Mouse (Mus musculus): Measurements from ENCODE around the gene Rbm4b. TPM values are rescaled to one million over a fixed set of nuclear protein-coding genes. Genes with fewer than 3 reads are reported as not detected.
"Not testable (repeated sequence)": the region's sequence is repeated elsewhere in the genome, so short reads cannot be mapped to it uniquely, and the experiment has no call there.

Rbm4b gene
- polyA plus RNA-seq, 1 experiment from 2014 or later: 41.1 TPM

DNA sequence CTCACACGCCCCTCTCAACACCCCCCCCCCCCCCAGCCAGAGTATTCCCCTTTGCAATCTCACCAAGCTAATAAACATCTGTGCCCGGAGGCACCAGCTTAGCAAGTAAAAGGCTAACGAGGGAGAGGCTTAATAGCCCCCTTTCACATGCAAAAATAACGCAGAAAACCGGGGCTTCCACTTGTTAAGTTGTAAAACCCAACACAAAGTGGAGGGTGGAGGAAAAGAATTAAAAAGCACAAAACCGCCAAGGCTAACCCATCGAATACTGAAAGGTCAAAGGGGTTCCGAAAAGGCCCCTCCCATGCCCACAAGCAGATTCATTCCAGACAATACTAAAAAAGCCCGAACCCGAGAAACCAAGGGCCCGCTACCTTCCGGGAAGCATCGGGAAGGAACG lies 54.0 kb downstream of the Rbm4b start:
- DNase-seq (ENCODE audit: low spot score): no peak
- H3K27me3 ChIP-seq (replicated peaks; ENCODE audit: control insufficient read depth, insufficient read depth, low read length): no peaks in the 10 kb centered on the region
- H3K27ac ChIP-seq (replicated peaks; ENCODE audit: low read depth, low read length): peak overlapping the region; percentile 94; the same call in 1 of the 2 replicates
- ATAC-seq (ENCODE audit: low read depth): no peak
- H3K4me1 ChIP-seq (ENCODE audit: control insufficient read depth, insufficient read depth, low read length): peaks cover 17% of the 10 kb centered on the region
- WGBS: under 1% methylated on average over 14 of the region's 14 CpGs
- H3K36me3 ChIP-seq (ENCODE audit: control insufficient read depth, insufficient read depth, low read length): no peaks in the 10 kb centered on the region
- H3K4me2 ChIP-seq (ENCODE audit: low read depth, low read length): peak overlapping the region; percentile 76
- peak overlapping the region; percentile 72 for H3K9ac ChIP-seq (ENCODE audit: low read depth, low read length)
- no peaks in the 10 kb centered on the region for H3K9me3 ChIP-seq (ENCODE audit: control insufficient read depth, low read length)
- H3K4me3 ChIP-seq (ENCODE audit: low read depth, low read length): peak overlapping the region; percentile 75

GRCm38 (mm10) chr19:4810746-4811062 lies 54.4 kb downstream of the Rbm4b start:
- H3K4me3 ChIP-seq (ENCODE audit: low read depth, low read length): peak overlapping the region; percentile 75
- no peaks in the 10 kb centered on the region for H3K9me3 ChIP-seq (ENCODE audit: control insufficient read depth, low read length)
- no peak for ATAC-seq (ENCODE audit: low read depth)
- peak overlapping the region; percentile 76 for H3K4me2 ChIP-seq (ENCODE audit: low read depth, low read length)
- H3K27ac ChIP-seq (replicated peaks; ENCODE audit: low read depth, low read length): peak overlapping the region; percentile 94; the same call in 1 of the 2 replicates
- H3K36me3 ChIP-seq (ENCODE audit: control insufficient read depth, insufficient read depth, low read length): no peaks in the 10 kb centered on the region
- H3K27me3 ChIP-seq (replicated peaks; ENCODE audit: control insufficient read depth, insufficient read depth, low read length): no peaks in the 10 kb centered on the region
- H3K4me1 ChIP-seq (ENCODE audit: control insufficient read depth, insufficient read depth, low read length): peaks cover 17% of the 10 kb centered on the region
- peak overlapping the region; percentile 72 for H3K9ac ChIP-seq (ENCODE audit: low read depth, low read length)
- under 1% methylated on average over 14 of the region's 17 CpGs for WGBS
- DNase-seq (ENCODE audit: low spot score): no peak

DNA sequence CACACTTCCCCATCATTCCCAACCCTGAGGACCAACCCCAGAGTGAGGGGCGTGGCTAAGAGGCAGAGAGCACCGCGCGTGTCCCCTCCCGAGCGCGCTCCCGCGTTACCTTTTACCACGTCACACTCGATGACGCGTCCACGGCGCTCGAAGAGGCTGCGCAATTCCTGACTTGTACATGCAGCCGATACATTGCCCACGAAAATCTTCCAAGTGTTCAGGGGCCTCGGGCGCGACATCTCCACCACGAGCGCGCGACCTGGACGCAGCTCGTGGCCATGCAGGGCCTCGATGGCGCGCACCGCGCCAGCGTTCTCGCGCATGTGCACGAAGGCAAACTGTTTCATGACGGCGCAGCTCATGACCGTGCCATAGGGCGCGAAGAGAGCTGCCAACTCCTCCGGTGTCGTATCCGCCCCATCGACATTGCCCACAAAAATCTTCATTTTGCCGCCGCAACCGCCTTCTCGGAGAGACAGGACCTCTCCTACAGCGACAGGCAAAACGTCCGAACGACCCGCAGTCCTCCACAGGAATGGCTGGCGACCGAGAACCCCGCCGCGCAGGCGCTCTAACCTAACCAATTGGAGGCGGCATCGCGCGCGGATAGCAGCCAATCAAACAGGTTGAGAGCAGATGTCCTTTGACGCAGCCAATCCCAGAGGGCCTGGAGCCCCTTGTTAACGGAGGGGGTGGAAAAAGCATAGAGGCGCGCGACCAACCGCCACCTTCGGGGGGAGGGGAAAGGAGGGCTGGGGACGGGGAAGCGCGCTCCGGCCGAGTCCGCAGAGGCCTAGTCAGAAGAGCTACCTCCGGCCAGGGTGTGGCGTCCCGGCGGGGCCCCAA lies 55.0 kb downstream of the Rbm4b start, which contains the start of the genes Gm21992 and Rbm14:
TSS of gene Gm21992 (minus strand) at position 550 of the 846 bp plus-strand sequence.
TSS of gene Rbm14 (minus strand) at position 572 of the 846 bp plus-strand sequence.
- peak; percentile 100 for DNase-seq (ENCODE audit: low spot score)

GRCm38 (mm10) chr19:4811909-4812242 lies 55.6 kb downstream of the Rbm4b start:
- Histone ChIP-seq H3K27me3 (replicated peaks; ENCODE audit: control insufficient read depth, insufficient read depth, low read length) (no peaks in the 10 kb centered on the region), H3K4me3 (ENCODE audit: low read depth, low read length) (peak overlapping the region; percentile 75), H3K9me3 (ENCODE audit: control insufficient read depth, low read length) (no peaks in the 10 kb centered on the region), H3K9ac (ENCODE audit: low read depth, low read length) (peak overlapping the region; percentile 74), H3K27ac (replicated peaks; ENCODE audit: low read depth, low read length) (peak overlapping the region; percentile 94), H3K36me3 (ENCODE audit: control insufficient read depth, insufficient read depth, low read length) (no peaks in the 10 kb centered on the region), H3K4me1 (ENCODE audit: control insufficient read depth, insufficient read depth, low read length) (peaks cover 17% of the 10 kb centered on the region), H3K4me2 (ENCODE audit: low read depth, low read length) (peak overlapping the region; percentile 60)
- ATAC-seq (ENCODE audit: low read depth) (peak; percentile 61), DNase-seq (ENCODE audit: low spot score) (no peak)
- 4% methylated on average over 12 of the region's 12 CpGs for WGBS

More for the DNA sequence above, 55.0 kb downstream of the Rbm4b start, which contains the start of the genes Gm21992 and Rbm14:
- H3K9ac ChIP-seq (ENCODE audit: low read depth, low read length): peak within 1 kb of the TSS; percentile 74
- no peaks in the 10 kb centered on the region for H3K9me3 ChIP-seq (ENCODE audit: control insufficient read depth, low read length)
- H3K27ac ChIP-seq (replicated peaks; ENCODE audit: low read depth, low read length): peak within 1 kb of the TSS; percentile 94
- H3K4me3 ChIP-seq (ENCODE audit: low read depth, low read length): peak within 1 kb of the TSS; percentile 75
- H3K4me2 ChIP-seq (ENCODE audit: low read depth, low read length): peak within 1 kb of the TSS; percentile 76
- H3K4me1 ChIP-seq (ENCODE audit: control insufficient read depth, insufficient read depth, low read length): peaks cover 17% of the 10 kb centered on the region
- no peaks in the 10 kb centered on the region for H3K27me3 ChIP-seq (replicated peaks; ENCODE audit: control insufficient read depth, insufficient read depth, low read length)
- WGBS: under 1% methylated on average over 81 of the region's 83 CpGs
- peak; percentile 98 for ATAC-seq (ENCODE audit: low read depth)
- H3K36me3 ChIP-seq (ENCODE audit: control insufficient read depth, insufficient read depth, low read length): no peaks in the 10 kb centered on the region

- peak overlapping the region; percentile 75 for H3K4me3 ChIP-seq (ENCODE audit: low read depth, low read length)
- peak overlapping the region; percentile 60 for H3K4me2 ChIP-seq (ENCODE audit: low read depth, low read length)
- H3K36me3 ChIP-seq (ENCODE audit: control insufficient read depth, insufficient read depth, low read length); H3K9me3 ChIP-seq (ENCODE audit: control insufficient read depth, low read length); ATAC-seq (ENCODE audit: low read depth); H3K27me3 ChIP-seq (replicated peaks; ENCODE audit: control insufficient read depth, insufficient read depth, low read length); DNase-seq (ENCODE audit: low spot score): not testable (repeated sequence)
- H3K27ac ChIP-seq (replicated peaks; ENCODE audit: low read depth, low read length): peak overlapping the region; percentile 94
- peak overlapping the region; percentile 74 for H3K9ac ChIP-seq (ENCODE audit: low read depth, low read length)
- WGBS: 77% methylated on average over 8 of the region's 8 CpGs
- peaks cover 17% of the 10 kb centered on the region for H3K4me1 ChIP-seq (ENCODE audit: control insufficient read depth, insufficient read depth, low read length)
These were observed 56.1 kb downstream of the Rbm4b start for GRCm38 (mm10) chr19:4812334-4812949.

- WGBS: 77% methylated on average over 5 of the region's 6 CpGs
- DNase-seq (ENCODE audit: low spot score) (no peak), ATAC-seq (ENCODE audit: low read depth) (no peak)
- no peaks in the 10 kb centered on the region for H3K36me3 ChIP-seq (ENCODE audit: control insufficient read depth, insufficient read depth, low read length)
- no peak overlapping the region for H3K9ac ChIP-seq (ENCODE audit: low read depth, low read length)
- H3K9me3 ChIP-seq (ENCODE audit: control insufficient read depth, low read length): no peaks in the 10 kb centered on the region
- H3K27me3 ChIP-seq (replicated peaks; ENCODE audit: control insufficient read depth, insufficient read depth, low read length): no peaks in the 10 kb centered on the region
- no peak overlapping the region for H3K4me2 ChIP-seq (ENCODE audit: low read depth, low read length)
- no peak overlapping the region for H3K27ac ChIP-seq (replicated peaks; ENCODE audit: low read depth, low read length)
- H3K4me3 ChIP-seq (ENCODE audit: low read depth, low read length): no peak overlapping the region
- peaks cover 14% of the 10 kb centered on the region for H3K4me1 ChIP-seq (ENCODE audit: control insufficient read depth, insufficient read depth, low read length)
These were observed 56.7 kb downstream of the Rbm4b start for GRCm38 (mm10) chr19:4813015-4813414.

Other genes with a start within 250 kb of the Rbm4b start
- gene Pcx, start 246.0 kb upstream of the Rbm4b start, polyA plus RNA-seq (2014; fragmentation: Nextera tagmentation; extraction: Ambion mirVana): 18.4 TPM in 2 replicates
- 7.4 and 9.7 TPM in 2 replicates for gene Lrfn4, start 140.8 kb upstream of the Rbm4b start, polyA plus RNA-seq (2014; fragmentation: Nextera tagmentation; extraction: Ambion mirVana)
- 52.1 and 62.8 TPM in 2 replicates for gene Rce1, start 130.9 kb upstream of the Rbm4b start, polyA plus RNA-seq (2014; fragmentation: Nextera tagmentation; extraction: Ambion mirVana)
- 3.9 and 4.6 TPM in 2 replicates for gene Gm960, start 57.8 kb upstream of the Rbm4b start, polyA plus RNA-seq (2014; fragmentation: Nextera tagmentation; extraction: Ambion mirVana)
- 3.7 and 4.0 TPM in 2 replicates for gene Sptbn2, start 45.3 kb upstream of the Rbm4b start, polyA plus RNA-seq (2014; fragmentation: Nextera tagmentation; extraction: Ambion mirVana)
- 68.6 and 72.0 TPM in 2 replicates for gene Rbm4, start 37.4 kb downstream of the Rbm4b start, polyA plus RNA-seq (2014; fragmentation: Nextera tagmentation; extraction: Ambion mirVana)
- gene Gm21992, start 55.1 kb downstream of the Rbm4b start, polyA plus RNA-seq (2014; fragmentation: Nextera tagmentation; extraction: Ambion mirVana): 14.9 and 17.1 TPM in 2 replicates
- 61.5 and 65.3 TPM in 2 replicates for gene Rbm14, start 55.1 kb downstream of the Rbm4b start, polyA plus RNA-seq (2014; fragmentation: Nextera tagmentation; extraction: Ambion mirVana)
- 48.3 and 54.1 TPM in 2 replicates for gene Ccs, start 82.8 kb downstream of the Rbm4b start, polyA plus RNA-seq (2014; fragmentation: Nextera tagmentation; extraction: Ambion mirVana)
- gene Ccdc87, start 82.9 kb downstream of the Rbm4b start, polyA plus RNA-seq (2014; fragmentation: Nextera tagmentation; extraction: Ambion mirVana): 0.54 and 0.64 TPM in 2 replicates
- gene Ctsf, start 98.6 kb downstream of the Rbm4b start, polyA plus RNA-seq (2014; fragmentation: Nextera tagmentation; extraction: Ambion mirVana): 44.1 and 50.4 TPM in 2 replicates
- gene Actn3, start 121.4 kb downstream of the Rbm4b start, polyA plus RNA-seq (2014; fragmentation: Nextera tagmentation; extraction: Ambion mirVana): 21.4 TPM in 2 replicates
- 8.6 and 11.6 TPM in 2 replicates for gene Zdhhc24, start 122.2 kb downstream of the Rbm4b start, polyA plus RNA-seq (2014; fragmentation: Nextera tagmentation; extraction: Ambion mirVana)
- 4.2 and 5.6 TPM in 2 replicates for gene Bbs1, start 150.1 kb downstream of the Rbm4b start, polyA plus RNA-seq (2014; fragmentation: Nextera tagmentation; extraction: Ambion mirVana)
- 78.8 and 95.0 TPM in 2 replicates for gene Dpp3, start 171.8 kb downstream of the Rbm4b start, polyA plus RNA-seq (2014; fragmentation: Nextera tagmentation; extraction: Ambion mirVana)
- gene Peli3, start 186.6 kb downstream of the Rbm4b start, polyA plus RNA-seq (2014; fragmentation: Nextera tagmentation; extraction: Ambion mirVana): 2.0 and 2.3 TPM in 2 replicates
- 104 and 109 TPM in 2 replicates for gene Mrpl11, start 205.7 kb downstream of the Rbm4b start, polyA plus RNA-seq (2014; fragmentation: Nextera tagmentation; extraction: Ambion mirVana)
- 0.07 TPM in 1 of 2 replicates, not detected in the other for gene Npas4, start 233.8 kb downstream of the Rbm4b start, polyA plus RNA-seq (2014; fragmentation: Nextera tagmentation; extraction: Ambion mirVana)

Measured in embryonic facial prominence, embryonic 14.5 days (tissue).